Mouse (Mus musculus): ENCODE data around the gene Tmprss13. TPM values are rescaled to one million over a fixed set of nuclear protein-coding genes. Genes with fewer than 3 reads are reported as not detected.

Tmprss13 gene
- polyA plus RNA-seq, 1 experiment = 1.1 TPM

DNA sequence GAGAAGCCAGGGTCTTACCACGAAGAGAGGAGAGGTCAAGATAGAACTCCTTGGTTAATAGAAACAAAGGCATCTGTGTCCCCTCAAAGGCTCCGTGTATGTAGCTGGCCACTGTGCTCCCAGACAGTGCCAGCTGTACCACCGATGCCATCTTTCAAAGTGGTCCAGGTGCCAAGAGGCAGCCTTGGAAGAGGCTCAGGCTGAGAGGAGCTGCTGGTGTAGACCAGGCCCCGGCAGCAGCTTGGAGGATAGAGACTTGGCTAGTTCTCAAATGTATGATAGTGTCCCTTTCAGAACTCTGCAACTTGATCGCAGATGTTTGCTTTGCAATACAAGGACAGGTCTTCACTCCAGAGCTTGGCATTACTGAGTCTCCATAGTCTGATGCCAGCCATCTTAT is 63.4 kb downstream of the Tmprss13 start:
- DNase-seq (ENCODE audit: low read depth) = no peak

DNA sequence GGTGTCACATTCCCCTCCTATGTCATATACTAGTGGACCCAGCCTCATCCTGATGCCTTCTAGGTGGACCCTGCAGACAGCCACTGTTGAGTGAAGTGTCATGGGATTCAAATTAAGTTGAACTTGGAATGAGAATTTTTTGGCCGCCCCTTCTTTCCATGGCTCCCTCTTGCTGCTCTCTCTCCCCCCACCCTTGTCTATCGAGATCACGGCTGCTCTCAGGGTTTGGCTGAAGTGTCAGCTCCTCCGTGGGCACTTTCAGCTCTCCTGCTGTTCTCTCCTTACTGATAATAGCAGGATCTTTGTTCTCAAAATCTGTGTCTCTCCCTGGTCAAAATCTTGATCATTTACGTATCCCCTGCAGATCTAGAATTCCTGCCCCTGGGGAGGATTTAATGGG is 63.9 kb downstream of the Tmprss13 start:
- no peak for DNase-seq (ENCODE audit: low read depth)

DNA sequence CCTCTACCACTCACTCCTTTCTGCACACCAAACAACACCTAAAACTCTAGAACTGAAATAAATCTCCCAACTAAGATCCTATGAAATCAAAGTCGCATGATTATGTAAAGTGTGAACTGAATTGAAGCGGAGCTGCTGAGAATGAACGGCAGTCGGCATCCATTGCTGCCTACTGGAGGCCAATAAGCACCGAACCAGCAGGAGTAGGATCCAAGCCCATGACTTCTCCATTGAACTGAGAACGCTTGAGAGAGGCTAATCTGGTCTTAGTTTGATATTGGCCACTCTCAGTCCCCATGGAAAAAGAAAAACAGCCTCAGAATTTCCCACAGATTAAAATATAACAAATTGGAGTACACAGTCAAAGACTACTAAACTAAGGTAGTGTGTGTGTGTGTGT is 65.0 kb downstream of the Tmprss13 start:
- DNase-seq (ENCODE audit: low read depth) = no peak

DNA sequence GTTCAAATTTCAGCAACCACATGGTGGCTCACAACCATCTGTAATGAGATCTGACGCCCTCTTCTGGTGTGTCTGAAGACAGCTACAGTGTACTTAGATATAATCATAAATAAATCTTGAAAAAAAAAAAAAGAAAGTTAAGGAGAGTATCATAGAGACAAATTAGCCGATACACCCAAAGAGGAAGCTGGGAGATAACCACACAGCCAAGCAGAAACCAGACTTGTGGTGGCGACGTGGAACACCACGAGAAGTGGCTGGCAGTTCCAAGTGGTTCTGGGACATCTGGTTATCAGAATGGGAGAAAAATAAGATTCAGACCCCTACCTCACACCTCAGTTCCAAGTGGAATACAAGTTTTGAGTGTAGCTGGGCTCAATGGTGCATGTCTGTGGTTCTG is 67.8 kb downstream of the Tmprss13 start:
- DNase-seq (ENCODE audit: low read depth) = no peak

DNA sequence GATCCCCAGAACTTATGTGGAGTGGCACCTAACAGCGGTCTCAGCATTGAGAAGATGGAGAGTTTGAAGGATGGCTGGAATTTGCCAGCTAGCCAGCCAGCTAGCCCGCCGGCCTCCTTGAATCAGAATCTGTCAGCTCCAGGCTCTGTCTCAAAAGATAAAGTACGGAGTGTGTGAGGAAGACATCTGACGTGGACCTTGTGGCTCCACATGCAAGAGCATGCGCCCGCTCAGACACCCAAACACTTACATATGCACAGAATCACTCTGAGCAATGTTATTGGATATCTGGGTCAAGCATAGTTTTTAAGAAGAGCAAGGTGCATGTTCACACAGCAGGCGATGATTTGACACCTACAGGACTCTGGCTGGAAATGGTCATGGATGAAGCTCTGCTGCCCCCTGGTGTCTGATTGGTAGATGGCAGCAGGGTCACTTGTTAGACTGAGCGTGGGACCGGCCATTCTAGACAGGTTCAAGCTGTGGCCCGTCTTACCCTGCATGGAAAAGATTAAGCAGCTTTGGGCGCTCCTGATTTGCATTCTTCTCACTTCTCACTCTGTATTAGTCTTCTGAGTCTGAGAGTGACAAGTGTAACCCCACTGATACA is 69.6 kb downstream of the Tmprss13 start:
- no peak for DNase-seq (ENCODE audit: low read depth)

DNA sequence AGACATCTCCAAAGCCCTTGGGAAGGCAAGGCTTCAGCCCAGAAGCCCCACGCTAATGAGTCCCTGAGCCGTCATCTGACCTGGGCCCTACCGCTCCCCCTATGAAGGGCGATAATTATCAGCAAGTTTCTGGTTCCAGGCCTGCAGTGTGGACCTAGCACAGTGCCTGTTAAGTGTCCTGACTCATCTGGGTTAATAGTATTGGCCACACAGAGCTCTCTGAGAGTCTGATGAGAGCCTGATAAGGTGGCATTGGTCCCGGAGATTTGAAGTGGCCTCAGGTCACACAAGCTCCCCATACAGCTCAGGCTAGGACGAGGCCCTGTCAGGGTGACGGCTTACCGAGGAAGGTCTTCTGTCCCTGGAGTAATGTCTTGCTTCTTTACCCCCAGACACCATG is 70.7 kb downstream of the Tmprss13 start:
- no peak for DNase-seq (ENCODE audit: low read depth)

DNA sequence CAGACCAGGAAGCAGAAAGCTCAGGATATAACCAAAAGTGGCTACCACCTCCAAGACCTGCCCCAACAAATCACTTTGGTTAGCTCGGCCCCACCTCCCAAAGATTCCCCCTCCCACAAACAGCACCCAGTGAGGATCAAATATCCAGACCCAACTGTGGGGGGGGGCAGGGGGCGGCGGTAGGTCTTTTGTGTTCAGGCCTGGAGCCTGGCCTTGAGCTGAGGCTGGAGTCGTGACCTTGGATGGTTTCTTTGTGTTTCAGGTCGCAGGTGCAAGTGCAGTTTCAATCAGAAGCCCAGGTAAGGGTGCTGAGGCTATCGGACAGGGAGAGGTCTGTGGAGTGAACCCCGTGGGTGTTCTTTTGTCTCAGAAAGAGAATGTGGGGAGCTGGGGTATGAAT is 72.4 kb downstream of the Tmprss13 start:
- DNase-seq (ENCODE audit: low read depth) = no peak

DNA sequence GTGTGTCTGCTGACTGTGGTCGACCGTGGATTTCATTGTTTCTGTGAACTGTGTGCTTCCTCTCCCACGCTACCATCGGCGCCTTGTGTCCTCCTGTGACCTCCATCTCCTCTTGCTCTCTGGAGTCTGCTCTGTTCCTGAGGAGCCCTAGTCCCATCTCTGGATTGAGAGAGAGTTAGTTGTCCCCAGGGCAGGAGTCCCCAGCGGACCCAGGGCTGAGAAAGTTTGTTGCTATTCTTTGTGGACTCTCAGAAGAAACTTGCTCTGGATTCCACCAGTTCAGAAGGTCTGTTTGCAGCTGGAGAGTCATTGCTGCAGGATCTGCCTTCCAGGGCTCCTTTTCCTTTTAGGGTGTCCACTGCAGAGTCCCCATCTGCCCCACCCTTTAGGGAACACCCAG is 76.3 kb downstream of the Tmprss13 start:
- DNase-seq (ENCODE audit: low read depth) = no peak

DNA sequence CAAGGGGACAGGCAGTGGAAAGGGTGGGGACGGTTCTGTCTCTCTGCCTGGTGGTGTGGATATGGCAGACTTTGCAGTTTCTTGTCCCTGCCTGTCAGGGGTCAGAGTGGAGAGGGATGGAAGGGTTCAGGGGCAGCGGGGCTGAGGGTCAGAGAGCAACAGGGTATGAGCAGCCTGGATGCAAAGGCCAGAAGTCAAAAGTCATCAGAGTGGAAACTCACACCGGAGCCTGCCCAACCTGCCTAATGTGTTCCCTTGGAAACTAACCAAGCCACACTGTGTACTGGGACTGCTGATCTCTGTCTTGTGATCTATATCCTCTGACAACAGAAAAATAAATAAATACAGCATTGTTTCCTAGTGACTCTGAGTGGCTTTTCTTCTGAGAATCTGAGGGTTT is 76.9 kb downstream of the Tmprss13 start:
- no peak for DNase-seq (ENCODE audit: low read depth)

Other genes starting within 250 kb of the Tmprss13 start
- 5.9 and 7.4 TPM in 2 replicates for gene Jaml, start 239.9 kb upstream of the Tmprss13 start, polyA plus RNA-seq (2012; rRNA removed)
- 3.4 and 5.9 TPM in 2 replicates for gene Scn2b, start 201.3 kb upstream of the Tmprss13 start, polyA plus RNA-seq (2012; rRNA removed)
- gene Scn4b, start 180.7 kb upstream of the Tmprss13 start, polyA plus RNA-seq (2012; rRNA removed) = 0.32 and 0.61 TPM in 2 replicates
- gene BC049352, start 137.1 kb upstream of the Tmprss13 start, polyA plus RNA-seq (2012; rRNA removed) = 0.18 and 0.37 TPM in 2 replicates
- 0.36 and 0.41 TPM in 2 replicates for gene Tmprss4, start 115.0 kb upstream of the Tmprss13 start, polyA plus RNA-seq (2012; rRNA removed)
- 5.4 and 7.7 TPM in 2 replicates for gene Il10ra, start 50.0 kb upstream of the Tmprss13 start, polyA plus RNA-seq (2012; rRNA removed)
- 37.2 and 46.0 TPM in 2 replicates for gene Fxyd6, start 51.1 kb downstream of the Tmprss13 start, polyA plus RNA-seq (2012; rRNA removed)
- 17.6 and 22.3 TPM in 2 replicates for gene Fxyd2, start 80.6 kb downstream of the Tmprss13 start, polyA plus RNA-seq (2012; rRNA removed)
- 1.2 and 1.4 TPM in 2 replicates for gene Dscaml1, start 107.5 kb downstream of the Tmprss13 start, polyA plus RNA-seq (2012; rRNA removed)

Data from gonadal fat pad, adult 2 months (tissue).